Comparison of ENCODE assay signal across 8 mouse cellular contexts in genomic region chr1:176274667-176275610, GRCm38 (mm10). TPM values are rescaled to one million over a fixed set of nuclear protein-coding genes. Genes with fewer than 3 reads are reported as not detected.
DNase-seq lines count a peak whose midpoint lies in the region; ATAC-seq and TF ChIP-seq lines count a peak whose summit lies in the region.

Gene Pld5, minus strand, starts transcription at chr1:176275312.

- peak within 1 kb of the TSS; percentile 97 for H3K4me2 ChIP-seq in lung, embryonic 15.5 days
- peak within 1 kb of the TSS; percentile 98 for H3K4me2 ChIP-seq in forebrain, embryonic 16.5 days (ENCODE audit: low read length)
- H3K4me2 ChIP-seq in intestine, embryonic 14.5 days (ENCODE audit: low read length): peak within 1 kb of the TSS; percentile 92

- TF ChIP-seq CTCF in cerebellum, adult 2 months (IDR thresholded peaks at IDR 0.05; ENCODE audit: borderline replicate concordance, insufficient read depth, low read depth, low read length): no peak

- peaks cover 34% of the 10 kb centered on the region for H3K27me3 ChIP-seq in lung, embryonic 15.5 days
- no peaks in the 10 kb centered on the region for H3K27me3 ChIP-seq in cerebellum, adult 2 months (ENCODE audit: control insufficient read depth, insufficient read depth, low read length)
- peaks cover 2% of the 10 kb centered on the region; the same call in 1 of the 2 replicates for H3K27me3 ChIP-seq in forebrain, embryonic 16.5 days (replicated peaks; ENCODE audit: control insufficient read depth, insufficient read depth, low read length)
- H3K27me3 ChIP-seq in intestine, embryonic 14.5 days (replicated peaks; ENCODE audit: control insufficient read depth, insufficient read depth, low read length): peaks cover 40% of the 10 kb centered on the region

- peak within 1 kb of the TSS; percentile 29 for H3K9ac ChIP-seq in lung, embryonic 15.5 days
- peak within 1 kb of the TSS; percentile 65 for H3K9ac ChIP-seq in forebrain, embryonic 16.5 days (replicated peaks; ENCODE audit: low read depth, low read length)
- H3K9ac ChIP-seq in intestine, embryonic 14.5 days (ENCODE audit: low read length): peak within 1 kb of the TSS; percentile 35; the same call in 1 of the 2 replicates

- whole genome bisulfite sequencing in lung, embryonic 15.5 days: 1% methylated on average over 67 of the region's 86 CpGs
- under 1% methylated on average over 81 of the region's 86 CpGs for WGBS in cerebellum, adult 2 months
- under 1% methylated on average over 68 of the region's 86 CpGs for WGBS in forebrain, embryonic 16.5 days
- under 1% methylated on average over 74 of the region's 86 CpGs for WGBS in intestine, embryonic 14.5 days

- no peak within 1 kb of the TSS for H3K27ac ChIP-seq in lung, embryonic 15.5 days
- H3K27ac ChIP-seq in cerebellum, adult 2 months (ENCODE audit: insufficient read depth, low read length): no peak within 1 kb of the TSS
- H3K27ac ChIP-seq in forebrain, embryonic 16.5 days (ENCODE audit: low read length): no peak within 1 kb of the TSS
- H3K27ac ChIP-seq in intestine, embryonic 14.5 days (ENCODE audit: low read depth): no peak within 1 kb of the TSS

- H3K9me3 ChIP-seq in lung, embryonic 15.5 days: no peaks in the 10 kb centered on the region
- no peaks in the 10 kb centered on the region for H3K9me3 ChIP-seq in forebrain, embryonic 16.5 days (ENCODE audit: control insufficient read depth, low read length)
- H3K9me3 ChIP-seq in intestine, embryonic 14.5 days (ENCODE audit: control insufficient read depth, low read length): no peaks in the 10 kb centered on the region

- peak; percentile 88 for ATAC-seq in lung, embryonic 15.5 days (ENCODE audit: borderline replicate concordance, extremely low read depth, low FRiP score, low TSS enrichment)
- peak; percentile 90 for ATAC-seq in forebrain, embryonic 16.5 days
- peak; percentile 89 for ATAC-seq in intestine, embryonic 14.5 days (replicated peaks; ENCODE audit: low FRiP score, low TSS enrichment, low read depth)
- ATAC-seq in erythroid progenitor cell, adult 5-6 weeks (replicated peaks; ENCODE audit: low FRiP score, poor library complexity, severe bottlenecking): no peak

- H3K4me3 ChIP-seq in lung, embryonic 15.5 days: peak within 1 kb of the TSS; percentile 51
- peak within 1 kb of the TSS; percentile 82 for H3K4me3 ChIP-seq in cerebellum, adult 2 months (replicated peaks; ENCODE audit: insufficient read depth, low read depth, low read length)
- H3K4me3 ChIP-seq in forebrain, embryonic 16.5 days (replicated peaks; ENCODE audit: low read length): peak within 1 kb of the TSS; percentile 60
- H3K4me3 ChIP-seq in intestine, embryonic 14.5 days (ENCODE audit: low read depth, low read length): peak within 1 kb of the TSS; percentile 51

- DNase-seq in lung, postnatal 36 days: no peak
- DNase-seq in cerebellum, adult 2 months: peak; percentile 75 to 80
- peak; percentile 72 for DNase-seq in intestine, embryonic 14.5 days (ENCODE audit: low spot score)
- DNase-seq in lung, postnatal 4 days: peak; percentile 8 to 25
- DNase-seq in right cerebral cortex, postnatal 25 days: peak; percentile 39

- no peaks in the 10 kb centered on the region for H3K36me3 ChIP-seq in lung, embryonic 15.5 days
- no peaks in the 10 kb centered on the region for H3K36me3 ChIP-seq in forebrain, embryonic 16.5 days (ENCODE audit: control insufficient read depth, insufficient read depth)
- H3K36me3 ChIP-seq in intestine, embryonic 14.5 days (ENCODE audit: control insufficient read depth, insufficient read depth, low read length): no peaks in the 10 kb centered on the region

- H3K4me1 ChIP-seq in lung, embryonic 15.5 days: peaks cover 7% of the 10 kb centered on the region; the same call in 1 of the 2 replicates
- H3K4me1 ChIP-seq in cerebellum, adult 2 months (ENCODE audit: control insufficient read depth, insufficient read depth, low read length): no peaks in the 10 kb centered on the region; the same call in 1 of the 2 replicates
- peaks cover 9% of the 10 kb centered on the region for H3K4me1 ChIP-seq in forebrain, embryonic 16.5 days (replicated peaks; ENCODE audit: control insufficient read depth, insufficient read depth, low read length)
- 0 out of 2 replicates have a peak, but pooled peaks cover 5% of the 10 kb centered on the region for H3K4me1 ChIP-seq in intestine, embryonic 14.5 days (replicated peaks; ENCODE audit: control insufficient read depth, insufficient read depth, low read length)

- 0 out of 2 replicates have a peak, but pooled peaks have one; percentile 34 for TF ChIP-seq POLR2A in cerebellum, adult 2 months (IDR thresholded peaks at IDR 0.05; ENCODE audit: borderline replicate concordance, insufficient read depth, low read length)

RNA-seq across cellular contexts. Expression of gene Pld5, which starts in this region (rescaled TPM):
- polyA plus RNA-seq in lung, embryonic 15.5 days (2015; fragmentation: Nextera tagmentation; extraction: Ambion mirVana): 0.25 TPM in 2 replicates
- 41.3 and 45.7 TPM in 2 replicates for polyA plus RNA-seq in cerebellum, adult 2 months (2012; rRNA removed)
- 1.0 and 1.6 TPM in 2 replicates for polyA plus RNA-seq in forebrain, embryonic 16.5 days (2015; fragmentation: Nextera tagmentation; extraction: Ambion mirVana)
- 0.58 and 0.70 TPM in 2 replicates for polyA plus RNA-seq in intestine, embryonic 14.5 days (2014; fragmentation: Nextera tagmentation; extraction: Ambion mirVana)
- total RNA-seq in erythroid progenitor cell, adult 5-6 weeks (2015; ENCODE audit: low replicate concordance): not detected in 2 replicates
- not detected in 2 replicates for total RNA-seq in erythroid progenitor cell, adult 5-6 weeks (2017; ENCODE audit: low replicate concordance)

Comparison
In these comparisons a context has a peak if more than half of its experiments do, and no peak if none do; other contexts are left out.
1. RNA of gene Pld5 (polyA plus RNA-seq): 41.3 to 45.7 TPM in cerebellum, adult 2 months; 1.0 to 1.6 TPM in forebrain, embryonic 16.5 days, 0.58 to 0.70 TPM in intestine, embryonic 14.5 days and 0.25 TPM in lung, embryonic 15.5 days; every median in the first group is over 10 times any median in the second.
2. Peak in ATAC-seq, H3K4me3 ChIP-seq, H3K9ac ChIP-seq and H3K4me2 ChIP-seq in lung, embryonic 15.5 days; RNA of the gene not detected or under 1 TPM.
3. Peak in DNase-seq, ATAC-seq, H3K4me3 ChIP-seq, H3K9ac ChIP-seq and H3K4me2 ChIP-seq in intestine, embryonic 14.5 days; RNA of the gene not detected or under 1 TPM.
4. Peak in every context shown above with its lines, with median percentiles within 50 percentile points of each other: H3K4me2 ChIP-seq, H3K4me3 ChIP-seq and H3K9ac ChIP-seq.